Mouse (Mus musculus): ENCODE results near the gene Atp13a3. TPM values are rescaled to one million over a fixed set of nuclear protein-coding genes. Genes with fewer than 3 reads are reported as not detected.
"Not testable (repeated sequence)": the region's sequence is repeated elsewhere in the genome, so short reads cannot be mapped to it uniquely, and the experiment has no call there.

The Atp13a3 gene
- 10 to 100 TPM; 66.2 to 67.3 TPM for total RNA-seq (2021)
- long read RNA-seq, experiment 1, partial matches to known transcripts, result 0 of 6 reads
- long read RNA-seq, experiment 1, other reads (novel, unspliced or antisense), result 6 of 6 reads
- long read RNA-seq, experiment 2, partial matches to known transcripts, result 0 of 3 reads
- long read RNA-seq, experiment 2, other reads (novel, unspliced or antisense), result 3 of 3 reads

- no peak for DNase-seq (ENCODE audit: low spot score in 2 of 2)
- intact Hi-C loops (cut with DNase I), result no loop called here
Observed at GRCm38 (mm10) chr16:30405925-30406670, at the start of gene Atp13a3. Gene Atp13a3, minus strand, starts transcription at chr16:30405975.

DNA sequence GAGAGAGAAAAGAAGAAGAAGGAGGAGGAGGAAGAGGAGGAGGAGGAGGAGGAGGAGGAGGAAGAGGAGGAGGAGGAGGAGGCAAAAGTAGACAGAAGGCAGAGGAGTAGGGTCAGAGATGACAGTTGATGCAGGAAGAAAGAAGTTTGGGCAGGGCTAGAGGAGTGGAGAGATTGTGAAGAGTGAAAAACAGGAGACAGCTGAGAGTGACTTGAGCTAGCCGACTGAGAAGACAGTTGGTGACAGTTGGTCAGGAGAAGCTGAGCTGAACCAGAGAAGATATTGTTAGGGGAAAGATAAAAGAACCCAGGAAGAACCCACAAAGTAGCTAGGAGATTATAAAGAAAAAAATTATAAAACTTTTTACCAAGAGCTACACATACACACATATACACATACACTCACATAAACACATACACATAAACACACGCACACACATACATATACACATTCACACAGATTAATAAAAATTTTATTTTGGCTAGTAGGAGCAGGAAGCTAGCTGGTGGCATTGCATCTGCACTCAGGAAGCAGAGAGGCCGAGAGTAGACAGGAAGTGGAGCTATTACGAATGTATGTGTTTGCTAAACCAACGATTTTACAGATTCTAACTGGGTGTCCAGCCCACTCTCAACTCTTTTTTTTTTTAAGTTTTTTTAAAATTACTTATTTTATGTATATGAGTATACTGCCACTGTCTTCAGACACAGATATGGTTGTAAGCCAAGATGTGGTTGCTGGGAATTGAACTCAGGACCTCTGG is 47.6 kb upstream of the Atp13a3 start:
- intact Hi-C loops (cut with DNase I), result no loop called here
- DNase-seq (ENCODE audit: low spot score in 2 of 2), result no peak

DNA sequence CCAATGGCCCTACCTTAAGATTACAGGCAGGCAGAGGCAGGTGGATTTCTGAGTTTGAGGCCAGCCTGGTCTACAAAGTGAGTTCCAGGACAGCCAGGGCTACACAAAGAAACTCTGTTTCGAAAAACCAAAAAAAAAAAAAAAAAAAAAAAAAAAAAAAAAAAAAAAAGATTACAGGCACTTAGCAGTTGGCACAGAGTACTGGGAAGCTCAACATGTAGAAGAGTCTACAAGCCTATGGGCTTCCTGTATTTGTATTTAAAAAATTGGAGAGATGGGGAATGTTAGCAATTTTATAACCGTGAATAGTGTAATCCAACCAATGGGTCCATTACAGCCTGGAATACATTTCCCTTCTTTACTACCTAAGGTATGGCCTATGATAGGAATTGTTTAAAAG is 45.4 kb upstream of the Atp13a3 start:
- intact Hi-C loops (cut with DNase I); DNase-seq (ENCODE audit: low spot score in 2 of 2): not testable (repeated sequence)

DNA sequence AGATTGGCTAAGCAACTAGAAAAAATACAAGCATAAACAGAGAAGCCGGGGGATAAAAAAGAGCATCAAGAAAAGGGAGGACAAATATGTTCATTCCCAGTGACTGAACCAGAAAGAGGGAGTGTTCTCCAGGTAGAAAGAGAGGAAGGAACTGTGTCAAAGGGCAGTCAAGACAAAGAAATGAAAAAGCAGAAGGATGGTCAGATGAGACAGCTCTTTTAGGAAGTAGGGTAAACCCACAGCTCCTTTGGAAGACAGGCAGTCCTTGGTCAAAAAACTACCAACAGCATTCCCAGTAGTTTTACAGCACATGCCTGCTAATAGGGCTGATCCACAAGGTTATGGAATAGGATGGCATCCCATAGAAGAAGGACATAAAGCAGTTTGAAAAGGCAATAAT is 43.2 kb upstream of the Atp13a3 start:
- intact Hi-C loops (cut with DNase I), result no loop called here
- no peak for DNase-seq (ENCODE audit: low spot score in 2 of 2)

DNA sequence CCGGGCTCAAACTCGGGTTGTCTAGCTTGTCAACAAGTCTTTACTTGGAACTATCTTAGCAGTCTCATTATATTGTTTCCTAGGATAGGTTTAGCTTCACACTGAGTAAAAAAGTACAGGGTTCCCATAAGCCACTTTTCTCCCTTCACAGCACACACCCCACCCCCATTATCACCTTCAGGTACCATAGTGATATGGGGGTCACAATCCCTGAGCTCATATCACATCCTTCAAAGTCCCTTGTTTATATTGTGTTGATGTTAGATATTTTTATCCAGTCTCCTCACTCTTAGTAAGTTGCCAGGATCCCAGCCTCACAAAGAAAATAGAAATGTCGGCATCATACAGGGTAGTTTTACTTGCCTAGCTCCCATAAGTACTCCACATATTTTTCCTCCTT is 42.4 kb upstream of the Atp13a3 start:
- intact Hi-C loops (cut with DNase I), result no loop called here
- no peak for DNase-seq (ENCODE audit: low spot score in 2 of 2)

GRCm38 (mm10) chr16:30447642-30448041 is 41.9 kb upstream of the Atp13a3 start:
- intact Hi-C loops (cut with DNase I), result no loop called here
- no peak for DNase-seq (ENCODE audit: low spot score in 2 of 2)

DNA sequence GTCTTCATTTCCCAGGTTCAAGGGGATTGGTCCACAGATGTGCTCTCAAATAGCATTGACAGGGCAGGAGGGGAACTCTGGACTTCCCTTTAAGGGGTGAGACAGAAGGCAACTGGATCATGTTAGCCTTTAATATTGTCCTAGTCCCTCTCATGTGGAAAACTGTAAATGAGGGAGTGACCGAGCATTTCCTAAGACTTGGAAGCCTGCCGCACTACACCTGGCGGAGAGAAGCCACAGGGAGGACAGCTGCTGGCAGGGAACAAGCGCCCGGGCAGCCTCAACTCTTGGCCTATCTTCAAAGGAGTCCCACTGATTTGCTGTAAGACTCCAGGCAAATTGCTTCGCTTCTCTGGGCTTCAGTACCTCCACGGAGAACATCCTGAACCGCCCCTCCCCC is 37.6 kb upstream of the Atp13a3 start:
- DNase-seq (ENCODE audit: low spot score in 2 of 2), result no peak
- intact Hi-C loops (cut with DNase I), result no loop called here

- DNase-seq (ENCODE audit: low spot score in 2 of 2), result no peak
- intact Hi-C loops (cut with DNase I), result no loop called here
Observed at GRCm38 (mm10) chr16:30442451-30442850, 36.7 kb upstream of the Atp13a3 start.

DNA sequence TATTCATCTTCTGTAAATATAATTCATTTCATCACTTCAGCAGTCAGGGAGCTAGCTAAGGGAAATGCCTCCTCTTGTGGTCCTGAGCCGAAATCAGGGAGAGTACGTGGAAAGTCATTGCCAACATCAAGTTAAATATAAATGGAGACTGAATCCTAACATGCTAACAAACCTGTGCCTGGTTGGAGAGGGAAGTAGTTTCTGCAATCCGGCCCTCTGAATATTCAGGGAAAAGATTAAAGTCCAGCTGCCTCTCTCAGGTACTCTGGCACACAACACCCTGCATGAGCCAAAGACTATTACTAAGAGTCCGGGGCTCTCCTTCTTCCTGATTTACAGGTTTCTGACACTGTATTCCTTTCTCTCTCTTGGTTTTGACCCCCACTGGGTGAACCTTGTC is 35.6 kb upstream of the Atp13a3 start:
- DNase-seq (ENCODE audit: low spot score in 2 of 2), result no peak
- intact Hi-C loops (cut with DNase I), result no loop called here

- intact Hi-C loops (cut with DNase I), result no loop called here
- DNase-seq (ENCODE audit: low spot score in 2 of 2), result no peak
Observed at GRCm38 (mm10) chr16:30439841-30440240, 34.1 kb upstream of the Atp13a3 start.

- no peak for DNase-seq (ENCODE audit: low spot score in 2 of 2)
- intact Hi-C loops (cut with DNase I), result no loop called here
Observed at GRCm38 (mm10) chr16:30439411-30439810, 33.6 kb upstream of the Atp13a3 start.

GRCm38 (mm10) chr16:30436276-30436675 is 30.5 kb upstream of the Atp13a3 start:
- DNase-seq (ENCODE audit: low spot score in 2 of 2), result no peak
- intact Hi-C loops (cut with DNase I), result no loop called here

DNA sequence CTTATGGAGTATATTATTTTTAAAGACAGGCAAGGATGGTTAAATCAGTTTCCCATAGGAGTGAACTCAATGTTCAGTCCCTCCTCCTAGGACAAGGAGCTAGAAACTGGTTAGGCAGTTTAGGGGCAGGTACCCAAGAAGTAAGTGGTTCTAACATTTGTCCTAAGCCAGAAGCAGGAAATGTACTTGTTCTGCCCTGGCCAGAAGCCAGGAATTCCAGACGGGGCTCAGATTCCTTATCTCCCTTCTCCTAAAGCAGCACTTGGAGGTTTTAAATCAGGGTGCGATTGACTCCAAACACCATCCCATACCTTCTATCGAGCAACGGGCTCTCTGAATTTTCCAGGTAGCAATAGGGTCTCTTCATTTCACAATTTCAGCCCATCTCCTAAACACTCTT is 29.6 kb upstream of the Atp13a3 start:
- DNase-seq (ENCODE audit: low spot score in 2 of 2), result no peak
- intact Hi-C loops (cut with DNase I), result no loop called here

DNA sequence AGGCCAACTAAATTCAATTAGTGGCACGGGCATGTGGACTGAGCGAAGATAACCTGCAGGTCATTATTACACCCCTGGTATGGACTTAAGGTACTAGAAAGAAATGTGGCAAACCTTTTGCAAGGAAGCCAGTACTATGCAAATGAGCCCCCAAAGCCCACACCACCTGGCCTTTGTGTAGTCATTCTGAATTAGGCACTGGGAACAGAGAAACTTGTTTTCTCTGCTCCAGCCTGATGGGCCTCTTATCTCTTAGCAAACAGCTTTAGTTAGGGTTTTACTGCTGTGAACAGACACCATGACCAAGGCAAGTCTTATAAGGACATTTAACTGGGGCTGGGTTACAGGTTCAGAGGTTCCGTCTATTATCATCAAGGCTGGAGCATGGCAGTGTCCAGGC is 27.4 kb upstream of the Atp13a3 start:
- DNase-seq (ENCODE audit: low spot score in 2 of 2), result no peak
- intact Hi-C loops (cut with DNase I), result no loop called here

DNA sequence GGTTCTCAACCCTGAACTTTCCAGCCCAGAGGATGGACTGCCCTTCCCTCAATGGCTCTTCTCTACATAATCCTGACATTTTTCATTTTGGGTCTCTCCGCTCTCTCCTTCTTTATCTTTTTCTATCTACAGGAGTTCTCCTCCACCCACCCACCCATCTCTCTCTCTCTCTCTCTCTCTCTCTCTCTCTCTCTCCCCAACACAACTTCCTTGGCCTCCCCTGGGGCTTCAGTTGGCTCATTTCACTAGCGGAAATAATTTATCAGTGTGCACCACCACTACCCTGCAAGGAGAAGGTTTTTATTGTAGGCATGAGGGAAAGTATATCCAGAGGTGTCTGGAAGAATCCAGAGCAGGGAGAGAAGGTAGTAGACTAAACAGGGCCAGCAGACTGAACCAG is 26.3 kb upstream of the Atp13a3 start:
- DNase-seq (ENCODE audit: low spot score in 2 of 2), result no peak
- intact Hi-C loops (cut with DNase I), result no loop called here

DNA sequence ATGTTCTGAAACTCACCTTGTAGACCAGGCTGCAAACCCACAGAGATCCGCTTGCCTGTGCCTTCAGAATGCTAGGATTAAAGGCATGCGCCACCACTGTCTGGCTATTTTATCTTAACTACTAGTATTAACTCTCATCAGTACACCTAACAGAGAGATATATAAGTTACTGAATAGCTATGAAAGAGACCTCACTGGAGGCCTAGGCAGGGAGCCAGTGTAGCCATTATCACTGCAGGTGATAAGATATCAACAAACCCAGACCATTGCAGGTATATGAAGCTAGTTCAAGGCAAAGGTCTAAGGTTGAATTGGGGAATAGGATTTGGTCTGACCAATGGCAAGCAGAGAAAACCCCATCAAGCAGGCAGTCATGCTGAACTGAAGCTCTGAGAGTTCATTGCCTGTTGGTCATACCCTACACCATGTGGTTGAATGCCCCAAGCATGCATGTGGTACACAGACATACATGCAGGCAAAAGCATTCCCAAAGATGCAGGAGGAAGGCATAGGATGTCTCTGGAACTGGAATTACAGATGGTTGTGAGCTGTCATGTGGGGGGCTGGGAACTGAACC is 24.8 kb upstream of the Atp13a3 start:
- intact Hi-C loops (cut with DNase I), result no loop called here
- no peak for DNase-seq (ENCODE audit: low spot score in 2 of 2)

GRCm38 (mm10) chr16:30428753-30429260 is 23.0 kb upstream of the Atp13a3 start:
- intact Hi-C loops (cut with DNase I), result no loop called here
- DNase-seq (ENCODE audit: low spot score in 2 of 2), result no peak

GRCm38 (mm10) chr16:30427466-30427865 is 21.7 kb upstream of the Atp13a3 start:
- no peak for DNase-seq (ENCODE audit: low spot score in 2 of 2)
- intact Hi-C loops (cut with DNase I), result no loop called here

DNA sequence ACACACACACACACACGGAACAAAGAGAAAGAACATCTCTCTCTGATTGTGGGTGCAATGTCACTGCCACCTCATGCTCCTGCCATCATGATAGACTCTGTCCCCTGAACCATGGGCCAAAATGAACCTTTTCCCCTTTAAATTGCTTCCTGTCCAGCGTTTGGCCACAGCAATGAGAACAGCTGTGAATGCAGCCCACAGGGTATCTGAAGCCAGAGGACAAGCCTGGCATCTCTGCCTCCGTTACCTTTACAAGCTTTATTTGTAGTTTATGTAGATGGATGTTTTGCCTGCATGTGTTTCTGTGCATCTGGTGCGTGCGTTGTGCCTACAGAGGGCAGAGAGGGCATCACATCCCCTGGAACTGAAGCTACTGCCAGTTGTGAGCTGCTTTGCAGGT is 21.2 kb upstream of the Atp13a3 start:
- DNase-seq (ENCODE audit: low spot score in 2 of 2), result no peak
- intact Hi-C loops (cut with DNase I), result no loop called here

DNA sequence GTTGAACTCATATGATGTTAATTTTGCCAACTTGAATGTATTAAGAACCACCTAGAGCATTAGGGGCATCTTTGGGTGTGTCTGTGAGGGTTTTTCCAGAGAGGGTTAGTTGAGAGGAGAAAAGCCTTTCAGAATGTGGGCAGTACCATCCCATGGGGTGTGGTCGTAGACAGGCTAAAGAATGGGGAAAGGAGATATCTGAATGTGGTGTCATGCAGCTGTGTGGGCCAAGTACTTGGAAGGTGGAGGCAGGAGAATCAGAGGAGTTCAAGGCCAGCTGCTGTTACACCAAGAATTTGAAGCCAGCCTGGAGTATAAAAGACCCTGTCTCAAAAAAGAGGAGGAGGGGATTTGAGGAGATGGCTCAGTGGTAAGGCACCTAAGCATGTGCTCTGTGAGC is 20.2 kb upstream of the Atp13a3 start:
- DNase-seq (ENCODE audit: low spot score in 2 of 2), result no peak
- intact Hi-C loops (cut with DNase I), result no loop called here

All from left cerebral cortex, postnatal 14 days (tissue).